Mouse (Mus musculus) bone marrow, adult 2 months (tissue): ENCODE measurements around the gene Itgb6.

ENCODE experiments used
- CTCF ChIP-seq: fragments of 200-500 bp; IDR thresholded peaks from 2 replicates; pipeline ENCODE4 v1.5.1; 2011; ENCODE audit warnings: low read length, control low read depth; ENCODE audit not compliant: control insufficient read depth, insufficient read depth
- POLR2A ChIP-seq: fragments of 200-500 bp; IDR thresholded peaks from 2 replicates; pipeline ENCODE4 v1.6.1; 2011; ENCODE audit warnings: low read depth, mild to moderate bottlenecking, control low read depth, low read length, borderline replicate concordance; ENCODE audit not compliant: control insufficient read depth

GRCm38 (mm10) chr2:60766420-60766819, 44.0 kb upstream of the Itgb6 start:
- TF ChIP-seq CTCF (no peak), POLR2A (no peak)
